Mouse (Mus musculus) CH12.LX (cell line): ENCODE results near the gene Zfp580. TPM values are rescaled to one million over a fixed set of nuclear protein-coding genes. Genes with fewer than 3 reads are reported as not detected.
"Not testable (repeated sequence)": the region's sequence is repeated elsewhere in the genome, so short reads cannot be mapped to it uniquely, and the experiment has no call there.

ENCODE experiments used
- DNase-seq: peaks from one replicate; pipeline ENCODE4 v3.0.0-alpha.2; 2013; ENCODE audit errors: extremely low read depth
- H3K27ac ChIP-seq: 2 replicates; pipeline ENCODE4 v1.5.1; 2012; ENCODE audit warnings: low read depth, mild to moderate bottlenecking, control low read depth, moderate library complexity; ENCODE audit not compliant: insufficient read depth
- H3K27me3 ChIP-seq: replicated peaks from 2 replicates; pipeline ENCODE3; 2012; ENCODE audit warnings: inconsistent platforms
- H3K36me3 ChIP-seq, 2 experiments: replicated peaks in 1 of 2; 2 replicates each; pipeline versions ENCODE3 to v1.6.1; 2012; ENCODE audit warnings: inconsistent platforms in 1 of 2, low read length in 1 of 2, mild to moderate bottlenecking in 1 of 2, mixed read lengths in 1 of 2, moderate library complexity in 1 of 2; ENCODE audit not compliant: control insufficient read depth in 1 of 2, insufficient read depth in 1 of 2
- H3K4me1 ChIP-seq, 2 experiments: 2 replicates each; pipeline ENCODE4 v1.6.1; 2012; ENCODE audit warnings: inconsistent platforms in 1 of 2, moderate library complexity in 1 of 2; ENCODE audit not compliant: insufficient read depth in 2 of 2, control insufficient read depth in 1 of 2
- H3K4me2 ChIP-seq: 2 replicates; pipeline ENCODE4 v1.6.1; 2012; ENCODE audit warnings: low read depth, mild to moderate bottlenecking, control low read depth; ENCODE audit not compliant: poor library complexity, insufficient read depth, severe bottlenecking
- H3K4me3 ChIP-seq, 3 experiments: fragments of 150-350 bp in 1 of 3; sonication (generic) in 1 of 3; replicated peaks in 1 of 3; 2 replicates each; pipeline versions ENCODE3 to v1.5.1; 2011 to 2012; ENCODE audit warnings: low read depth in 2 of 3, low read length in 2 of 3, mild to moderate bottlenecking in 2 of 3, moderate library complexity in 2 of 3, control low read depth in 1 of 3, improper control_type of control experiment in 1 of 3, inconsistent platforms in 1 of 3, mixed read lengths in 1 of 3; ENCODE audit not compliant: poor library complexity in 1 of 3
- H3K79me2 ChIP-seq: replicated peaks from 2 replicates; pipeline ENCODE4 v1.6.1; 2012; ENCODE audit warnings: mild to moderate bottlenecking, moderate library complexity; ENCODE audit not compliant: control insufficient read depth, poor library complexity, insufficient read depth, severe bottlenecking; ENCODE audit errors: extremely low read depth
- H3K9ac ChIP-seq: 2 replicates; pipeline ENCODE4 v1.6.1; 2012; ENCODE audit warnings: low read depth, mild to moderate bottlenecking, control low read depth, moderate library complexity; ENCODE audit not compliant: insufficient read depth
- H3K9me3 ChIP-seq: replicated peaks from 2 replicates; pipeline ENCODE3; 2012; ENCODE audit warnings: low read length, inconsistent platforms, mixed read lengths
- CHD1 ChIP-seq: IDR thresholded peaks from 2 replicates; pipeline ENCODE4 v1.6.1; 2012; ENCODE audit warnings: low read depth, low read length, improper control_type of control experiment, inconsistent platforms
- E2F4 ChIP-seq: IDR thresholded peaks from 2 replicates; pipeline ENCODE4 v1.6.1; 2011; ENCODE audit warnings: low read depth, low read length, improper control_type of control experiment; ENCODE audit not compliant: insufficient replicate concordance
- EP300 ChIP-seq: IDR thresholded peaks from 2 replicates; pipeline ENCODE4 v1.6.1; 2011; ENCODE audit warnings: low read length, improper control_type of control experiment
- HCFC1 ChIP-seq: IDR thresholded peaks from 2 replicates; pipeline ENCODE4 v1.6.1; 2012; ENCODE audit warnings: low read depth, mild to moderate bottlenecking, inconsistent platforms, low read length, improper control_type of control experiment
- JUN ChIP-seq: IDR thresholded peaks from 2 replicates; pipeline ENCODE4 v1.6.1; 2011; ENCODE audit warnings: low read depth, mild to moderate bottlenecking, low read length, improper control_type of control experiment, moderate library complexity; ENCODE audit not compliant: insufficient read depth
- JUND ChIP-seq: conservative IDR thresholded peaks from 2 replicates; pipeline ENCODE4 v1.6.1; 2011; ENCODE audit warnings: low read depth, low read length, improper control_type of control experiment
- KAT2A ChIP-seq: IDR thresholded peaks from 2 replicates; pipeline ENCODE4 v1.6.1; 2012; ENCODE audit warnings: low read length, improper control_type of control experiment, inconsistent platforms; ENCODE audit not compliant: insufficient replicate concordance
- MAX ChIP-seq: IDR thresholded peaks from 2 replicates; pipeline ENCODE4 v1.6.1; 2011; ENCODE audit warnings: low read length, improper control_type of control experiment
- MEF2A ChIP-seq: IDR thresholded peaks from 2 replicates; pipeline ENCODE4 v1.6.1; 2014; ENCODE audit warnings: low read depth, mild to moderate bottlenecking, inconsistent platforms, low read length, improper control_type of control experiment, borderline replicate concordance
- NELFE ChIP-seq: IDR thresholded peaks from 2 replicates; pipeline ENCODE4 v1.6.1; 2011; ENCODE audit warnings: low read depth, low read length, improper control_type of control experiment
- NRF1 ChIP-seq: IDR thresholded peaks from 2 replicates; pipeline ENCODE4 v1.6.1; 2014; ENCODE audit warnings: low read depth, mild to moderate bottlenecking, inconsistent platforms, low read length, improper control_type of control experiment, moderate library complexity
- PAX5 ChIP-seq: IDR thresholded peaks from 2 replicates; pipeline ENCODE4 v1.6.1; 2012; ENCODE audit warnings: low read length, inconsistent platforms, mixed read lengths
- POLR2A ChIP-seq: IDR thresholded peaks from 2 replicates; pipeline ENCODE4 v1.6.1; 2011; ENCODE audit warnings: low read depth, mild to moderate bottlenecking, improper control_type of control experiment, low read length
- RCOR1 ChIP-seq: conservative IDR thresholded peaks from 2 replicates; pipeline ENCODE4 v1.6.1; 2012; ENCODE audit warnings: low read depth, mild to moderate bottlenecking, inconsistent platforms, low read length, improper control_type of control experiment
- SIN3A ChIP-seq: IDR thresholded peaks from 2 replicates; pipeline ENCODE4 v1.6.1; 2012; ENCODE audit warnings: low read length, improper control_type of control experiment, inconsistent platforms
- SMC3 ChIP-seq: IDR thresholded peaks from 2 replicates; pipeline ENCODE4 v1.6.1; 2011; ENCODE audit warnings: low read depth, low read length, improper control_type of control experiment
- USF1 ChIP-seq: IDR thresholded peaks from 2 replicates; pipeline ENCODE4 v1.6.1; 2014; ENCODE audit warnings: low read depth, mild to moderate bottlenecking, inconsistent platforms, low read length, improper control_type of control experiment
- dilution Hi-C: fragments of 300-500 bp; cut with MboI; formaldehyde crosslinking; loops from 2 replicates; pipeline ENCODE4 v1.14.3; 2020; ENCODE audit warnings: low sequenced_read_pairs; ENCODE audit not compliant: extremely low pct_unique_long_range_greater_than_20kb, extremely low pct_ligation_motif_present
- in situ Hi-C: fragments of 300-500 bp; cut with MboI; formaldehyde crosslinking; loops from 3 replicates; pipeline ENCODE4 v1.14.3; 2019; ENCODE audit warnings: low sequenced_read_pairs, low pct_ligation_motif_present, low pct_unique_long_range_greater_than_20kb, mixed read lengths
- polyA plus RNA-seq: library from polyadenylated mRNA; unstranded; fragments of >175 nt; gene quantifications from 2 replicates; pipeline ENCODE4 v1.2.1, GENCODE M21; 2012; ENCODE audit warnings: low read depth; ENCODE audit not compliant: insufficient read length
- total RNA-seq, 2 experiments: library from RNA; depleted of rRNA; stranded (reverse); fragments of 300-350 nt in 1 of 2; fragments of >200 nt in 1 of 2; gene quantifications; 2 replicates each; pipeline ENCODE4 v1.2.3; 2012 to 2014

The Zfp580 gene
- total and polyA plus RNA-seq, 3 experiments: 1.2 to 15.6 (median 2.6) TPM

- peak; percentile 60; the same call in 1 of the 2 replicates for TF ChIP-seq POLR2A
- peak; percentile 56; the same call in 1 of the 2 replicates for TF ChIP-seq KAT2A
These were observed at the start of gene Zfp580 (continued) for GRCm38 (mm10) chr7:5051193-5052192.

DNA sequence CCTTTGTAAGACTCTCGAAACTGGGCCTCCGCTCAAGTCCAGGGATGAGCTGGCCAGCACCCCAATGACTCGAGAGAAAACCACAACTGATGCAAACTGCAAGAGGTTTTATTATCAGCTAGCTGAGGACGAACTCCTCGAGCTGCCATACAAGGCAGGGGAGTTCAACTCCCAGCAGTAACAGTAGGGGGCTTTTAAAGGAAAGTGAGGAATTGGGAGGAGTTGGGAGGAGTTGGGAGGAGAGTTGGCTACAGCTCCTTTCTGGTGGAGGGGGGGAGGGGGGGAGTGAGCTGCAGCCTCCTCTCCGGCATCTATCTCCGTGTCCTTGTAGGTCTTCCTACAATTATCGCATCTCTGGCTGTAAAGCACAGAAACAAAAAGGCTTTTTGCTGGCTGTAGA is 48.5 kb upstream of the Zfp580 start:
- H3K9me3 ChIP-seq, DNase-seq, H3K4me2 ChIP-seq, H3K4me3 ChIP-seq, in situ Hi-C loops, H3K9ac ChIP-seq, H3K4me1 ChIP-seq, H3K27ac ChIP-seq, H3K79me2 ChIP-seq, dilution Hi-C loops, H3K27me3 ChIP-seq: not testable (repeated sequence)
- peaks cover 8 to 20% of the 10 kb centered on the region in 2 experiments for H3K36me3 ChIP-seq

DNA sequence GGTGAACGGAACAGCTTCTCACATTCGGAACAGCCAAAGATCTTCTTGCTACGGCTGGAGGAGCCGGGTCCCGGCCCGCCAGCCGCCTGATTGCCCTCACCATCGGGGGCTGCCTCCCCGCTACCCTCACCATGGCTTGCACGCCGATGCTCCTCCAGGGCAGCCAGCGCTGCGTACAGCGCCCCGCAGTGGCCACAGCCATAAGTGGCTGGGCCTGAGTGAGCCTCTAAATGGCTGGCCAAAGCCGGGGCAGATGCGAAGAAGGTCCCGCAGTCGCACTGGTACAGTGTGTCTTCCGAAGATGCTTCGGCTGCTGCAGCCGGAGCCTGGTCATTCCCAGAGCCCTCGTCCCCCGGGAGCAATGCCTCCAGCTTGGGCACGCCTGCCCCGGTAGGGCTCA is 43.1 kb upstream of the Zfp580 start:
- TF ChIP-seq SIN3A: no peak
- TF ChIP-seq MEF2A: no peak
- no peak for TF ChIP-seq RCOR1
- TF ChIP-seq NRF1: no peak
- no peak for TF ChIP-seq USF1
- TF ChIP-seq POLR2A: no peak
- TF ChIP-seq SMC3: no peak
- no peak for TF ChIP-seq PAX5
- no peak for TF ChIP-seq MAX
- TF ChIP-seq HCFC1: no peak
- TF ChIP-seq E2F4: no peak
- no peak for TF ChIP-seq EP300
- TF ChIP-seq KAT2A: no peak
- TF ChIP-seq JUN: no peak
- TF ChIP-seq CHD1: no peak
- TF ChIP-seq NELFE: no peak
- no peak for TF ChIP-seq JUND
- Histone ChIP-seq H3K79me2 (peaks cover 5% of the 10 kb centered on the region; the same call in 1 of the 2 replicates), H3K9ac (no peak overlapping the region), H3K4me2 (no peak overlapping the region), H3K9me3 (no peaks in the 10 kb centered on the region), H3K27ac (no peak overlapping the region), H3K27me3 (no peaks in the 10 kb centered on the region), H3K36me3 (peaks cover 54 to 68% of the 10 kb centered on the region in 2 experiments), H3K4me3 (no peak overlapping the region), H3K4me1 (peaks cover 4 to 20% of the 10 kb centered on the region in 2 experiments)
- dilution Hi-C loops (no loop called here), in situ Hi-C loops (no loop called here)
- no peak for DNase-seq
